Mouse (Mus musculus): ENCODE data around the gene Pfkl.
A peak's percentile ranks its signal among the peaks of the same experiment; 100 is the strongest.
"Not testable (repeated sequence)": the region's sequence is repeated elsewhere in the genome, so short reads cannot be mapped to it uniquely, and the experiment has no call there.

The Pfkl gene

DNA sequence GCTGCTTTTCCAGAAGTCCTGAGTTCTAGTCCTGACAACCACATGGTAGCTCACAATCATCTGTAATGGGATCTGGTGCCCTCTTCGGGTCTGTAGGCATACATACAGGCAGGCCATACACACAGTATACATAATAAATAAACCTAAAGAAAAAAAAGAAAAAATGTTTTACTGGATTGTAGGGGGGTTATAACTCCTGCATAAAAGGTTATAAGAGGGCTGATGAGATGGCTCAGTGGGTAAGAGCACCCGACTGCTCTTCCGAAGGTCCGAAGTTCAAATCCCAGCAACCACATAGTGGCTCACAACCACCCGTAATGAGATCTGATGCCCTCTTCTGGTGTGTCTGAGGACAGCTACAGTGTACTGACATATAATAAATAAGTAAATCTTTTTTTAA, 1.2 kb upstream of the Pfkl start:
- DNase-seq = not testable (repeated sequence)

DNA sequence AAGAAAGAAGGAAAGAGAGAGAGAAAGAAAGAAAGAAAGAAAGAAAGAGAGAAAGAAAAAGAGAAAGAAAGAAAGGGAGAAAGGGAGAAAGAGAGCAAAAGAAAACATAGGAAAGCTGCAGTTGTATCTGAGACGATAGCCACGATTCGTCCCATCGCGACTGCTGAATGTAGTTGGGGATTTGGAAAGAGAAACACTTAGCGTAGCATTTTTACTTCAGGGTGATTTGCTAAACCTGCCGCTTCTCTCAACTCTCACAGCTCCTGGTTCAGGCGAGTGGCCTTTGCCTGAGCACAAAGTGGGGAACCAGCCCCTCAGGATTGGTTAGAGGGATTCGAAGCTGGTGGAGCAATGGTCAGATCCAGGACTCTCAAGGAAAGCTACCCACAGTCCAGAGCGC, 452 bp upstream of the Pfkl start:
- no peak for DNase-seq

DNA sequence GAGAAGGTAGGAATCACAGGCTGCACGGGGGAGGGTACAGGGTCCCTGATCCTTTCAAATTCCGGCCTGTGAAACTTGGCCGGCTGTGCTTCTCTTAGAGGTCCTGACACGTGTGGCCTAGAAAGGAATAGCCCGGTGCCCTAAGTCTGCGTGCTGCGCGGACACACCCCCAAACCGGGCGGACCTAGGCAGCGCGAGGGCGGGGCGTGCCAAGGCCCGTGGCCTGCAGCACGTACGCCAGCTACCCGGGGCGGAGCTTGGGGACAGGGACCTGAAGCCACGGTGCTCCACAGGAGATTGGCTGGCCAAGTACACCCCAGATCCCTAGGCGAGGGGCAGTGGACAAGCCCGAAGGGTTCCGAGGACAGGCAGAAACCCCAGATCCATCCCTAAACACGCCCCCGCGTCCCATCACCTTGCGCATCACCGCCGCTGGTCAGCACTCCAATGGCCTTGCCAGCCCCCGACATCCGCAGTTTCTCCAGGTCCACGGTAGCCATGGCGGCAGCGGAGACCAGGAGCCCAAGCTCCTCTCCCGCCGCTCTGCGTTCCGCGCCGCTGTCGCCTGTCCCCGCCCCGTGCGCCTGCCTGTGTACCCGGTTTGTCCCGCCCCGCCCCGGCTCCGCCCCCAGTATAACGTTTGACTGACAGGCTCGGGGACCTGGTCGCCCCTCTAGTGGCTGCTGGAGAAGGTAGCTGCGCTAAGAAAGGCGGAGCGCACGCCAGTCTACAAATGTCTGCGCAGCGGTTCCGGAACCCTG, 519 bp downstream of the Pfkl start:
- DNase-seq = peak; percentile 98

DNA sequence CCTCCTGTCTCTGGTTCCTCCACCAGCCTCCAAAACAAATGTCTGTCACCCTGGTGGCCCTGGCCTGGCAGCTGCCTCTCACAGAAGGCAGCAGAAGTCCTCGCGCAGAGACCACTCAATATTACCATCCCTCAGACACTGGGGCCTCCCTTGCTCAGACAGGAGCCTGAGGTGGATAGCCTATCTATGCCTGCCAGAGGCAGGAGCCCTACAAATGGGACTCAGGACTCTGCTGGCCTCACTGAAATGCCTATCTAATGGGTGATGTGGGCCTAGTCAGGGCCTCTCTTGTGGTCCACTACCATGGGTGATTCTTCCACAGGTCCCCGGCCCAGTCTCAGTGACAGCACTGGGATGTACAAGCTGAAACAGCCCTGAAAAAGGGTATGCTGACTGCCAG, 1.7 kb downstream of the Pfkl start:
- DNase-seq = no peak

DNA sequence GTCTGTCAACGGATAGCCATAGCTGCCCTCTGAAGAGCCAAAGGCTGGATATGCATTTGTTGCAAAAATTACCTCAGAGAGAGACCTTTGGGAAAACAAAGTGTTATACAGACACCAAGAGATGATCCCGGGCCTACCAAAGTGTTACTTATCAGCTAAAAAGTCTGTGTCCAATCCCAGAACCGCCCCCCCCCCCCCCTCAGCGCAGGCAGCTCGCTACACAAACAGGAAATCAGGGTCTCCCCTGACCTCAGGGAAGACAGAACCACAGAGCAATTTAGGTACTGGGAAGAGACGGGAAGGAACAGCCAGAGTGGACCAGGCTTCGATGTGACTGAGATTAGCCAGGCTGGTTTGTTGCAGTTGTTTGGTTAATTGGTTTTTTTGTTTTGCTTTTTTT, 2.7 kb downstream of the Pfkl start:
- no peak for DNase-seq

DNA sequence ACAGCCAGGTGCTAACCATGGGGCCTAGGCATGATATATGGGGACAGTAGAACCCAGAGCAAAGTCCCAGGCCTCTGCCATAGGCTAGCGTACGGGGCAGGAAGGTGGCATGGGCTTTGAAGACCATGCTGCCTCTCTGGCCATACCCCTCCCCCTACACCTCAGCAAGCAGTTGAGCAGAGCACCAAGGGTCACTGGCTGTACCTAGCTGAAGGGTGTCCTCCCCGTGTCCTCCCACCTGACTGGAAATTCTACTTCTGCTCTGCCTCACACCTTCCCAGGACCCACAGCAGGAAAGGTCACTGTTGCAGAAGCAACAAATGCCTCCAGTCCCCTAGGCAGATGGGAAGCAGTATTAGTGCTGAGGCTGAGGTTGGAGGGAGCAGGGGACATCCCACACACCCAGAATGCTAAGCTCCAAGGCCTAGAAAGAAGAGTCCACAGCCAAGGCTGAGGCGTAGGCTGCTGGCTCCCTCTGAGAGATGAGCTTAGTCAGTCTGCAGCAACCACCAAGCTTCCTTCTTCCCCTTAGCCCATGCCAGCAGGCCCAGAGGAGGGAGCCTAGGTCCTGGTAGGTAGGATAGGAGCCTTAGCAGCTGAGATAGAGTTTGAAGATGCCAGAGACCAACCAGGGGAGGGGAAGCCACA, 4.0 kb downstream of the Pfkl start:
- no peak for DNase-seq

DNA sequence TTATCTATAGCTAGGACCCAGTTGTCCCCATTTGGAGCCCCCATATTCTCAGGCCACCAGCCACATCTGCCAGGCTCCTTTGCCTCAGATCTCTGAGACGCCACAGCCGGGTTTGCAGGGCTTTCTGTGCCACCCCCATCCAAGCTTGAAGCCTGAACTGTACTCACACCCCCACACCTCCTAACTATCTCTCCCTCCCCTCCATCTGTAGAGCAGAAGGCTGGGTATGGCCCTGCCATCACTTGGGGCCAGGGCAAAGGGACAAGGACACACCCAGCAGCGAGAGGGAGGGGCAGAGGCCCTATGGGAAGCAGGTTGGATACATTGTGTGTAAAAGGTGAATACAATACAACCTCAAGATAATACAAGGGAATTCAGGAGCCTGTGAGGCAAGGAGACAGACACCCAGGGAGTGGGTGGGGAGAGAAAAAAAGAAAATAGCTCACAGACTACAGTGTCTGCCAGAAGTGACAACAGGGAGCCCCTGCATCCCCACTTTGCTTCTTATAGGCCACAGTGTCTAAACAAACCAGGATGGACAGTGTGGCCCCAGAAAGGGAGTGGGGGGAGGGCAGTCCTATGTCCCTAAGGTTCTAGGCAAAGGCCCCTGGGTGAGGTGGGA, 5.3 kb downstream of the Pfkl start:
- no peak for DNase-seq

DNA sequence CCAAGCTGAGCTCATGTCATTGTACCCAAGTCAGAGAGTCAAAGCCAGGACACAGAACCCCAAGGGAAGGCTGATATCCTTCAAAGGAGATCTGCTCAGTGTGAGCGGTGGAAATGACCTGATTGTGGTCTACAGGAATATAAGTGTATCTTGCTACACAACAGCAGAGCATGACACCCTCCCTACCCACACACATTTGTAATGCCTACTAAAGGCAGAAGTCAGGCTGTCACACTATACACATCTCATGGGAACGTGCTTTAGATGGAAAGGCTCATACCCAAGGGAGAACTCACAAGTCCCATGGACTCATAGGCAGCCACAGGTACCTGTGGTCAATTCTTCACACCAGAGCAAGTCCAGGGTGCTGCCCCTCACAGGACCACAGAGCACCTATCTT, 7.6 kb downstream of the Pfkl start:
- no peak for DNase-seq

DNA sequence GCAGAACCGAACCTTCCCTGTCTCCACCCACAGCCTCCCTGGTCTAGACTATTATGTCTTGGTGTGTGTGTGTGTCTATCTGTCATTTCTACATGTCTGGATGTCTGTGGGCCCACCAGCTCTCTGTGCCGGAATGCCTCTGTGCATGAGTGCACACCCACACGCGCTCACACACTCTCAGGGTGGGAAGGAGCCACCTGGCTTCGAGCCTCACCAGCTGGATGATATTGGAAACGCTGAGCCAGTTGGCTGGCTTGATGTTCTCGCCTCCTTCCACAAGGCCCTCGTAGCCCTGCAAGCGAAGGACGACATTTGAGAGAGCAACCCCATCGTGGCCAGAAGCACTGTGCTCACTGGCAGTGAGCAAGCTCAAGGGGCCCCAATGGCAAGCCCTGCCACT, 8.1 kb downstream of the Pfkl start:
- peak; percentile 52 for DNase-seq

DNA sequence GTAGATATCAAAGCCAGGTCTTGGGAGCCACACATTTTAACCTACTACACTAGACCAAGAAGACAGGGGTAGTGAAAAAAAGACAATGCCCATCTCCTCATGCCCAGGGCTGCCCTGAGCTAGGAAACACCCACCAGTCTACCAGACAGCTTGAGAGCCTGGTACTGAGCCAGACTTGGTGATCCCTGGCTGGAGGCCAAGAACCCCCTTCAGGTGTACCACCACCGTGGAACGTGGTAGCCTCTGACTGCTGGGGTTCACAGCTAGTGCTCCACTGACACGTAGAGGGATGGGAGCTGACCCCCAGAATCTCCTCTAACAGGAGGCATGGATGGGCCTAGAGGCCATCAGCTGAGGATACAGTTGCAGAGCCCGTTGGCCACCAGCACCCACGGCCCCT, 9.7 kb downstream of the Pfkl start:
- DNase-seq = no peak

DNA sequence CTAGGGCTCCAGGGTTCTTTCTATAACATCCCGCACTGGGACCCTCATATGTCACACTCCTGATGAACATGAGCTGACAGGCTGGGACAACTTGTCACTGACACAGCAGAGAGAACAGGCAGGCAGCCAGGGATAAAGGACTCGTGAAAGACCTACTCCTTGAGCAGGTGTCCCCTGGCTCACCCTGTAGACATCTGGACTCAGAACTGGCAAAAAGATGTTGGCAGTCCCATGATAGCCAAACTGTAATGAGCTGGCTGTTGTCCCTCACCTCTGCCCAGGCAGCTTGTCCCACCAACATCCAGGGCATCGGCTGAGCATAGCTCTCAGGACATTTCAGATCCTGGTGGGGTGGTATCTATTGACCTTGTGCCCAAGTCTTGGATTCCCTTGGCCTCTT, 14.2 kb downstream of the Pfkl start:
- DNase-seq = no peak

DNA sequence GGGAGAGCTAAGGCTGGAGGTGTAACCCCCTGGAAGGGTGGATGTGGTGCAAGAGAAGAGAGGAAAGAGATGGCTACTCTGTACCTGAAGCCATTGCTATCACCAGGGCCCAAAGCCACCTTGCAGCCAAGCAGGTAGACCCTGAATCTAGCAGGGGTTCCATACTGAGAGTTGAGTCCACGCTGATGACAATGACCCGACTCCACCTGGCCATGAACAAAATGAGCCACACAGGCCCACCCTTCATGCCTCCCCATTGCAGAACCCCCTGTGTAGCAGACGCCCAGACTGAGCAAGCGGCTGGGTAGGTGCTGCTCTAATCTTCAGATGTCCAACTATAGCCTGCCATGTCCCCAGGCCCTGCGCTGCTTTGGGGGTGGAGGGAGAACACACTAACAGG, 24.1 kb downstream of the Pfkl start:
- DNase-seq = no peak

DNA sequence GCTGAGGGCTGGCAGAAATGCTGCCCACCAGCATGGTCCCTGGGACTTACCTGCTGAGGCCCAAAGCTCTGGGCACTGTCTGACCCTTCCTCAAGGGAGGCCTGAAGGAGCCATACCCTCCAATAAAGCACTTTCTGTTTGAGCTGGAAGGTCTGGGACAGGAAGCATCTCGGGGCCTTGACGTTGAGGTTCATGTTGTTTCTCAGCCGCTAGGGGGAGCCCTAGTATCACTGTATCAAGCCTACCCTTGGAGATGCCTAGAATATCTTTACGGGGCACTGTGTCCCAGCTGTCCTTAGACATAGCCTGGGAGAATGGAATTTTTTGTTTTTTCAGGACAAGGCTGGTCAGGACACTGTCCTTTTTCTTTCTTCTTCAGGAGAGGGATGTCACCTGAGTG, 25.2 kb downstream of the Pfkl start:
- DNase-seq = peak; percentile 82

DNA sequence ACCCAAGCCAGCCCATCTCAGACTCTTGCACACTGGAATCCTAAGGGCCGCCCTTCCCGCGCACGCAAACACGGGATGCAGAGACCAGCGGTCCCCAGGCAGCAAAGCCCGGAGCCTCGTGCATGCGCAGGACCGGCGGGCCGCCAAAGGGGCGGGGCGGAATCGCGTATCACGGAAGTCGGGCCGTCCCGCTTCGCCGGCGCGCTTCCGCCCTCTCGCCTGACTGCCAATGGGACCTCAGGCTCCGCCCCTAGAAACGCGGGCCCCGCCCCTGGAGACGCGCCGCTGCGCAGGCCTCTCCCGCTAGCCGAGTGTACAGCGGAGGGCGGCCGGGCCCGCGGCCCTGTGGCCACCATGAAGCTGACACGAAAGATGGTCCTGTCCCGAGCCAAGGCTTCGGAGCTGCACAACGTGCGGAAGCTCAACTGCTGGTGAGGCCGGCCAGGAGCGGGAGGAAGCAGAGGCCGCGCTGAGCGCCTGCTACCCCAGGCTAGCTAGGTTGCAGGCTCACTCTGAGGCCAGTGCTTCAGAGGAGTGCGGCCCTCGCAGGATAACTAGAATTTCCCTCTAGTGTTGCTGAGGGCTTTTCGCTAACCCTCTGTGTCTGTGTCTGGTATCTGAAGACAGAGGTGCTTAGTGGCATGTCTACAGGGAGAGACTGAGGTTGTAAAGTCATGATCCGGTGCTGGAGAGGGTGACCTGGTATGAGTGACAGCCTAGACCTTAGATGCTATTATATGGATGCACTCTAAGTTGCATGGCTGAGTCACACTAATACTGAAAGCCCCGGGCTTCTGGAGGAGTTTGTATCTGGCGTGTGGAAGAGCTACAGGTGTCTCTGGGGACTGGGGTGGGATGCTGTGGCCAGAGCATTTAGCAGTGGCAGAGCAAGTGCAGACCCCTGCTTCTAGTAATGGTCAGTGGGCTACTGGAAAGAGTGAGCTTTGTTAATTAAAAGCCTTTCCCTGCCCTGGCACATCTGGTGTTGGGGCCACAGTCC, 31.2 kb downstream of the Pfkl start, which contains the start of gene 1810043G02Rik:
1810043G02Rik (plus strand) TSS at position 174 of the 1,000 bp plus-strand sequence.
- DNase-seq = peak; percentile 100

DNA sequence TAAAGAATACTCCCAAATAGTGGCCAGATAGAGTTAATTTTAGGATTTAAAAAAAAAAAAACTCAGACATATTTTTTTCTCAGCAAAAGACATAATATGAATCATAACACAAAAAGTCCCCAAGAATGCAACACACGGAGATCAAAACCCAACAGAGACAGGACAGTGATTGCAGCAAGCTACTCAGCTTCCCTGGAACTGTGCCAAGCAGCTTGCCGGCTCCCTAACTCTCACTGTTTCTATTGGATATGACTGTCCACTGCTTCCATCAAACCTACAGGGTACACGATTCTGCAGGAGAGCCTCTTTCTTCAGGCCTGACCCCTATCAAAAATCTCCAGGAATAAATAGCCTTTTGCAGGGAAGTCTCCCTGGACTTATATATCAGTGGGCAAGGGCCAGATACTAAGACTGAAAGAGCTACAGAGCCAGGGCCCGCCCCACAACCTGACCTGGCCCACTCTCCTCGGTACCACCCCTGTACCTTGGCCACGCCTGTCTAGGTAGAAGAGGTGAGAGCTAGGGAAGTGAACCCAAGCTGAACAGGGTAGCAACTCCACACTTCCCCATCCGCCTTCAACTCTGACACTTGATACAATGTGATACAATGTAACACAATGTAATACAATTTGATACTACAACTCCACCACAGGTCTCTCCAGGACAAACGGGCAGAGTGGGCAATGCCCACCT, 33.3 kb downstream of the Pfkl start:
- DNase-seq = peak; percentile 32

DNA sequence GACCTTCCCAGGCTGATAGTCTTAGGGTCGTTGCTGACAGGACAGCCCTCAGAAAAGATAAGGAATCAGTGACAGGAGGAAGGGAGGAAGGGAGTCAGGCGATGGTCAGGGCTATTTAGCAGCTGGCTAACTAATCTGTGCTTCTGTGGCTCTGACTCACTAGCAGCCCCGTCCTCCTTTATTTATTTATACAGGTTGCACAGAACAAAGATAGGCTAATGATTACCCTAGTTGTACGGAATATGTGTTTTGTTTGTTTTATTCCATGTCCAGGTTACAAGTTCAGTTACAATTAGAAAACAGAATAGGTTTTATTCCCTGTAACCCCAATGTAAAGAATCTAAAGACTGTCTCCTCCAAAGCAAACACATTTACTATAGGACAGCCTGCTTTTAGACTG, 34.2 kb downstream of the Pfkl start:
- DNase-seq = no peak

DNA sequence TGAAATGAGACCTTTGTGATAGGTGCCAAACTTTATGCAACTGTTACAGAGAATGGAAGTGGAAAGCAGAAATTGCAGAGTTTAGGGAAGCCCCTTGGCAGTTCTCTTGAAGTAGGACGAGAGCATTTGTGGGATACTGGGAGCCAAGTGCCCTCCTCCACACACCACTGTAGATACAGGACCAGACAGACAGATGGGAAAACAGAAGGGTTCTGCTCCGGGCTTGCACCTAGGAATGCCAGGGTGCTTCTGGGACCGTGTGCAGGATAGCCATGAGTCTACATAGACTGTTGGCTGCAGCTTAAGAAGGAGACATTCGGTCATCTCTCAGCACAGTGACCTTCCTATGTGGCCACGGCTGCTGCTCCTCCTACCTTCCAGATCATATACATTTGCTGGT, 35.1 kb downstream of the Pfkl start:
- no peak for DNase-seq

DNA sequence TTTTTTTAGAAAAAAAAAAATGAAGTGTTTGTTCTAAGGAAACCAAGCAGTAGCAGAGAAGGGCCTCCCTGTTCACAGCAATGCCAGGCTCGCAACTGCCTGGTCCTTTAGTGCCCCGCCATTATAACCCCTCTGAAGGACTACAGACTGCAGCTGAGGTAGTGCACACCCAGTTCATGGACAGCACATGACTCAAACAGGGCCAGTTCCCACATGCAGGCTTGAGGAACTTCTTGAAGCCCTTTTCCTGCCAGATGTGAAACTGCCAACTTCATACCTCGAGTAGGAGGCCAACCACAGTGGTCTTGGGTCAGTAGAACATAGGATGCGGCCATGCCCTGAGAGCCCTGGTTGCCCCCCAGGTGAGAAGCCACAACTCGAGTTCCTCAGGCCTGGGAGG, 35.6 kb downstream of the Pfkl start:
- no peak for DNase-seq

DNA sequence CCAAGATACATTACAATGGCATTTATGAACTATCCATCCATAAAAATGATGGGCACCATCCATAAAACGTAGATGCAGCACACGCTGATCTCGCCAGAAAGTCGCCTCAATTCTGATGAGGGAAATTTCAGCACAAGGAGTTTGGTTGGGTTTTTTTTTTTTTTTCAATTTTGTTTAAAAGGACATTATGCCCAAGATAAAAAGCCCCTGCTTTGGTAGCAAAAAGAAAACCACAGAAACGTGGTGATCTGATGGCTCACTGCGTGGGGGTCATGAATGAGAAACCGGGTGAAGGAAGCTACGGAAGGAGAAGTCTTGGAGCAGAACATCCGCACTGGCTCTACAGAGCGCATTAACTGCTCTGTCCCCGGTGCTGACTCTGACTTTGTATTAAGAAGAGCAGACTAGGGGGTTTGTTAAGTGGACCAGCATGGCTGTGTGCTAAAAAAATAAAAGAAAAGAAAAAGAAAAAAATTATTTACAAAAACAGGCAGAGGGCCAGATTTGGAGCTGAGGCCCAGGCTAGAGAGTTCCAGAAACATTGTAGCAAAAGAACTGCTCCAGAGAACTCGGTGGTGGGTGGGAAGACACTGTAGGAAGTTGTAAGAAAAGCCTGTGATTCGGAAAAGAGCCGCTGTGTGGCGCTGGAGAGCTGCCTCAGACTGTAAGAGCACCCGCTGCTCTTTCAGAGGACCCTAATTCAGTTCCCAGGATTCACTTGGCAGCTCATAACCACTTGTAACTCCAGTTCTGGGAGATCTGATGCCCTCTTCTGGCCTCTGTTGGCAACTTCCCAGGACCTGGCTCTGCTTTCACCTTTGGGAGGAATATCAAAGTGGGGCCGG, 38.0 kb downstream of the Pfkl start:
- peak; percentile 47 for DNase-seq

DNA sequence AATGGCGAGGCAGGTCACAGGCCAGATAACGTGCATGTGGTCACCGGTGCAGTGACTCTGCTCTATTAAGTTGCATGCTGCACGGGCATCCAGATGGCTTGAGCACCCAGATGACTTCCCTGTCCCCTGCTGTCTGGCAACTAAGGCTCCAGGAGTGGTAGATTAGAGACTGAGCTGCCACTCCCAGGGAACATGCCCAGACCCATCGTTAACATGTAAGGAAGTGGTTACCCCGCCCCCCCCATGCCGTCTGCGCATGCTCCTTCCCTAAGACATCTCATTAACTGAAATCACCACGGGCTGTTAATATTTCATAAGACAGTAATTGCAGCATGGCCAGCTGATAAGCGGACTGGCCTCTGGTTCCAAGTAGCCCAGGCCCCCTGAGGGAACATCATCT, 38.7 kb downstream of the Pfkl start:
- DNase-seq = no peak

DNA sequence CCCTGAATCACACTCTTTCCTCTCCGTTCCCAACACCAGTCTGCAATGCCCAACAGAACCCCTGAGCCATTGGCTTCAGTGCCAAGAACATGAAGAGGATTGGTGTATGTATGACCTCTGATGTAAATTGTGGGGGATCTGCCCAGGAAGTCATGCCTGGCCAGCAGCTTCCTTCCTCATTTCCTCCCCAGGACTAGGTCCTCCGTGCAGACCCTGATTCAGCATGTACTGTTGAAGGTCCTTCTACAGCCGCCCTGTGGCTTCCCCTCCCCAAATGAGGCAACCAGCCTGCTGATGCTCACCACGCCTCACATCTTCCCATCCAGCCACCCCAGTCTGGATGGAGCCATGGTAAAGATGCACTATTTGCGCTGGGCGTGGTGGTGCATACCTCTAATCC, 39.4 kb downstream of the Pfkl start, which contains the start of gene Trpm2:
Trpm2 (minus strand) TSS at position 83 of the 400 bp plus-strand sequence.
- DNase-seq = peak; percentile 21
